Mouse (Mus musculus) kidney, postnatal 4 days (tissue): Measurements from ENCODE around the gene Skint10.
A peak's percentile ranks its signal among the peaks of the same experiment; 100 is the strongest.

ENCODE experiments used
- DNase-seq, 2 experiments: peaks; one replicate each; pipeline ENCODE4 v3.0.0; 2021; ENCODE audit warnings: mixed read lengths in 2 of 2

The Skint10 gene

GRCm38 (mm10) chr4:112774766-112775165 lies at the start of gene Skint10:
Gene Skint10 (minus strand): TSS chr4:112774866.
- DNase-seq = no peak

- peak in 1 of 2 experiments; percentile 4 for DNase-seq
These were observed 16.0 kb upstream of the Skint10 start for GRCm38 (mm10) chr4:112790646-112791045.
